Mouse (Mus musculus) myocyte (in vitro differentiated cells): ENCODE measurements at regions not wholly inside any gene's neighbourhood (a gene's known extent, or its start where the extent isn't known, plus 50 kb on each side); places are given as distances from the start of the nearest gene placed in this dataset.

ENCODE experiments used
- E2F4 ChIP-seq: IDR thresholded peaks from one replicate; pipeline ENCODE4 v1.6.1; 2011; ENCODE audit warnings: mild to moderate bottlenecking, control low read depth, moderate library complexity; ENCODE audit not compliant: insufficient read depth
- MAX ChIP-seq: IDR thresholded peaks from one replicate; pipeline ENCODE4 v1.6.1; 2011; ENCODE audit warnings: low read depth, mild to moderate bottlenecking, control low read depth
- MYOG ChIP-seq, 3 experiments: IDR thresholded peaks; one replicate each; pipeline ENCODE4 v1.6.1; 2011; ENCODE audit warnings: control low read depth in 2 of 3, low read depth in 2 of 3, mild to moderate bottlenecking in 2 of 3; ENCODE audit not compliant: insufficient read length in 2 of 3, control insufficient read depth in 1 of 3, insufficient read depth in 1 of 3
- POLR2A ChIP-seq: IDR thresholded peaks from one replicate; pipeline ENCODE4 v1.6.1; 2011; ENCODE audit warnings: low read depth, mild to moderate bottlenecking, control low read depth, moderate library complexity; ENCODE audit not compliant: insufficient read length
- SRF ChIP-seq: IDR thresholded peaks from one replicate; pipeline ENCODE4 v1.6.1; 2011; ENCODE audit warnings: low read depth; ENCODE audit not compliant: control insufficient read depth, insufficient read length
- USF1 ChIP-seq: IDR thresholded peaks from one replicate; pipeline ENCODE4 v1.6.1; 2011; ENCODE audit warnings: low read depth, mild to moderate bottlenecking, control low read depth, moderate library complexity

GRCm38 (mm10) chr15:16130862-16131261, 597.7 kb upstream of the Cdh9 start:
- TF ChIP-seq POLR2A (no peak), E2F4 (no peak), MYOG (IDR thresholded peaks at IDR 0.05; ENCODE audit: control insufficient read depth in 1 of 3, insufficient read depth in 1 of 3, insufficient read length in 2 of 3, low read depth in 2 of 3) (no peak), USF1 (no peak), SRF (no peak), MAX (no peak)
